Mouse (Mus musculus) T-helper 17 cell (primary cell): ENCODE data around the gene Celf2.

Experiments used
- in situ Hi-C, 2 experiments: fragments of 300-600 bp; cut with MboI, MseI; formaldehyde crosslinking; loops; 1 replicate in 1 of 2; 2 replicates in 1 of 2; pipeline ENCODE4 v1.15.1; 2025; ENCODE audit warnings: high pct_unique_total_duplicates in 2 of 2

Gene Celf2

GRCm38 (mm10) chr2:6923738-6924474 lies 585.5 kb downstream of the Celf2 start:
- in situ Hi-C loops, result no loop called here

DNA sequence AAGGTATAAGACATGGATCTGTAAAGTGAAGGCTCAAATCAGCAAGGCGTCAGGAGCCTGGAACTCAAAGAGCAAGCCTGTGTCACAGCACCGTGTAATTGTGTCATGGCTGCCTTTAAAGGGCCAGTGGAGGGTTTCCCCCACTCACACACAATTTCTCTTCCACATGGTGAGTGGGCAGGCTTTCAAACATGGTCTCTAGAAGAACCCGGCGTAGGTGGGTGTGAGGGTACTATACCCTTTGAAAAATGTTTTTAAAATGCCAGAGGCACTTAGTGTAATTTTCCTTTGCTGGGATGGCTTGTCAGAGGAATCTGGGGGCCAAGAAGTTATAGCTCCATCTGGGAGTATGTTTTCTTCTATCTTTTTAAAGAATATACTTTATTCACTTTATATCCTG lies 594.0 kb downstream of the Celf2 start:
- in situ Hi-C loops, result no loop called here

GRCm38 (mm10) chr2:6913315-6913714 lies 596.0 kb downstream of the Celf2 start:
- in situ Hi-C loops, result no loop called here

DNA sequence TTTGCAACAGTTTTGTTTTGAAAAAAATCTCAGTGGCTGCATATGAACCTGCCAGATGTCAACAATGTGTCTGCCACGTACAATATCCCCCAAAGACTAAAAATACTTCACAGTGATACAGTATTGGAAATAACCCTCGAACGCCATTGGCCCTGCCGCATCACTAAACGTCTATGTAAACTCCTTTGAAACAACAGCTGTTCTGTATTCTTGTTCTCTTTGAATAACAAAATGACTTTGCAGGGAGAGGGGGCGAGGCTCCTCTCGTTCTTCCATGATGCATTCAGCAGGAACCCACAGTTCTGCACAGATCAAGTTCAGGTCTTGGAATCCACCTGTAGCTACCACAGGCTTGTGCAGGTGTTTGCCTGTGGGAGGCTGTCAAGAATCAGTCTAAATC lies 597.4 kb downstream of the Celf2 start:
- in situ Hi-C loops, result no loop called here

- in situ Hi-C loops, result no loop called here
These were observed 599.4 kb downstream of the Celf2 start for GRCm38 (mm10) chr2:6909921-6910320.

- in situ Hi-C loops, result no loop called here
These were observed 605.0 kb downstream of the Celf2 start for GRCm38 (mm10) chr2:6904411-6904810.

DNA sequence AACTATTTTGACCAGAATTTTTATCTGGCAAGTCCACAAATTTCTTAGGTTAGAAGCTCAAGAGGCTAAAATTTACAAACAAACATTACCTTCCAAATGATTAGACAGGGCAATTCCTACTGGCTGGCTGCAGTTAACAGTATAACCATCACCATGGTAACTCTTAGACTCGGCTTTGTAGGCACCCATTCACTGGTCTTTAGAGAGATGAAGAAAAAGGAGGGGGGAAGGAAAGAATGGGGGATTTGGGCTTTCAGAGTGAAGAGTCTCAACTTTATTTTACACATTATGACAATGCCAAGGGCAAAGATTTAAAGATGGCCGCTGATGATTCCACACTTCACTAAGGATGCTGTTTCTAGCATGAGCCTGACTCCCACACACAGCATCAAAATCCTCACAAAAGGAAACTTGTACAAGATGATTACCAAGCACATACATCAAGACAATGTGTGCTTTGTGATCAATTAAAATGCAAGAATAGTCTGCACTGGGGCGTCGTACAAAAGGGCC lies 606.1 kb downstream of the Celf2 start:
- in situ Hi-C loops, result no loop called here

GRCm38 (mm10) chr2:6896896-6897295 lies 612.5 kb downstream of the Celf2 start:
- in situ Hi-C loops, result loop anchor here in 1 of 2 experiments (10.0 kb wide), 1 partner anchor 152 kb away; no protein-coding TSS in a partner anchor

- in situ Hi-C loops, result loop anchor here in 1 of 2 experiments (10.0 kb wide), 1 partner anchor 149 kb away; no protein-coding TSS in a partner anchor
These were observed 615.8 kb downstream of the Celf2 start for GRCm38 (mm10) chr2:6893597-6893996.

DNA sequence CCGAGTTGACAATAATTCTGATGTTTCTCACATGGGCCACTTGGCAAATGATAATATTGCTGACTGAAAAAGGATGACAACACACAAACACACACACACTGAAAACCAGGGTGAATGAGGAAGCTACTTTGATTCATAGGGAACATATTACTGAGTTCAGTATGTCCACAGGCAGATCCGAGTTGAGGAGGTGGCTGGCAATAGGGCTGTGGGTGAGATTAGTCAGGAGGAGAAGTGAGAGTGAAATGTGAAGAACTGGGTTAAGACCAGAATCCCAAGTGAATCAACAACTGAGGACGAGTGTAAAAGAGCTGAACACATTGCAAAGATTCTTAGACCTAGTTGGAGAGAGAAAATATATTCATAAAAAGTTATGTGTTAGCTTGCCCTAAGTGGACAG lies 616.3 kb downstream of the Celf2 start:
- in situ Hi-C loops, result loop anchor here in 1 of 2 experiments (10.0 kb wide), 1 partner anchor 148 kb away; no protein-coding TSS in a partner anchor

GRCm38 (mm10) chr2:6884796-6885711 lies 624.3 kb downstream of the Celf2 start:
- in situ Hi-C loops, result no loop called here

DNA sequence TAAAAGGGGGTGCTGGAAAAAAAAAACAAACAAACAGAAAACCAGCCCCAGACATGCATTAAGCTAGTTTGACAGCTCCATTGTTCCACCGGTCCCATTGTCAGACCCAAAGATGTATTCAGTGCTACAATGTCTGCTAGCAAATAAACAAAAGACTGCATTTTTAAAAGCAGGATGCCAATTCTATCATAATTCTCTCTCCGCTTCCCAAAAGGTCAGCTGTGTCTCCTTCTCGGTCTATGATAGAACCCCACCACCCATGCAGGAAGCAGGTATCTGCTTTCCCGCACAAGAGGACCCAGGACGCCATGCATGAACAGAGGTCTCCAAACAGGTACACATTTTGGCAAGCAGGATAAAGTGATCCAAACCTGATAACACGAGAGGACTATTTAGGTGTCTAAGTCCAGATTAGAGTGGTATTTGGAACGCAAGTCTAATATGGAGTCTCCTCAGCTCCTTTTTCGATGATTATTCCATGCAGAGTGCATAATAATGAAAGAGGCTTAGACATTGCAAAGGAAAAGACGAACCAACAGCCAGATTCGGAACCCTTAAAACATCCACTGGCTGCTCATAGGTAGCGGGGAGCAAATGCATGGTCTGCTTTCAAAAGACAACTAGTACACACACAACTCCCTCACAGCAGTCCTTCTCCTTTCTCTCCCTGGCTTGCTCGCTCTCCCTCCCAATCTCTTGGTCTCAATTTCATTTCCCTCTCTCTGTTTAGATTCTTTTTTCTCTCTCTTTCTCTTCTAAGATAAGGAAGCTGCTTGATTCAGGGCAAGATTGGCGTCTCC lies 625.2 kb downstream of the Celf2 start:
- in situ Hi-C loops, result no loop called here

DNA sequence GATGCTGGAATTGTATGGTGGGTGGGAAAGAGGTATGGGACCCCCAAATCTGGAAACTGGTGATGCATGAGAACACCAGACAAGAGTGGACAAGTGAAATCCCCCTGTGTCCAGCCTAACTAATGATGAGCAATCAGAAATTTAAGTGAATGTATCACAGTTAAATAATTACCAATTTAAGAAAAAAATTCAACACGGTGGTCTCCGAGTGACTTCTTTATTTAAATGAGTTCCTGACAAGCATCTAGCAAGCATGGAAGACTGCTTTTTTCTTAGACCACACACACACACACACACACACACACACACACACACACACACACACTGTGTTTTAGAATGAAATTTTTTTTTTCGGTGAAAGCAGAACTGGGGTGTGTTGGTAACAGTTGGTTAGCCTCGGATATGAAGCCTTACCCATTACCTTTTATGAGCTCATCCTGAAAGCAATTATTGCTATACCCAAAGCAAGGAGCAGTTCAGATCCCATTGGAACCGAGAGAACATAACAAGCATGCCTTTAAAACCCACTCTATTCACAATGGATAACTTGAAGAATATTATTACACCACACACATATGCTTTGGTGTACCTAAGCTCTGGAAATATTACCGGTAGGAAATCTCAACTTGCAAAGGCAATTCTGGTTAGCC lies 627.0 kb downstream of the Celf2 start:
- in situ Hi-C loops, result no loop called here

GRCm38 (mm10) chr2:6880941-6881575 lies 628.3 kb downstream of the Celf2 start:
- in situ Hi-C loops, result no loop called here

GRCm38 (mm10) chr2:6877094-6877493 lies 632.3 kb downstream of the Celf2 start:
- in situ Hi-C loops, result loop anchor here in 1 of 2 experiments (10.0 kb wide), 1 partner anchor 332 kb away; no protein-coding TSS in a partner anchor

DNA sequence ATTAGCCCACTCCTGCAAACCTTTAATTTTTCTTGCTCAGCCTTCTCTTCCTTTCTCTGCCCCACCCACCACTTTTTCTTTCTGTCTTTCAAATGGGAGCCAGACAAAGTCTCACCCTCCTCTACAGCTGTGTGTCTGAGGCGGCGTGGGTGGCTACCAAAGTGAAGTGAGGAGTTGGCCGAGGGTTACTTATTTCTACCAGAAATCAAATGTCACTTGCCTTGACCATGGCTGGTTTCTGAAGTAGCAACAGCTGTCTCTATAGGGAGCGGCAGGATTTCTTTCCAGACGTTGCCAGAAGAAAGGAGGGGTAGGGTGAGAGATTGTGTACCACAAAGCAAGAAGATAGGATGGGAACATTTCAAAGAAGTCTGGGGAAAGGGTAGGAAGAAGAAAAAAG lies 632.8 kb downstream of the Celf2 start:
- in situ Hi-C loops, result loop anchor here in 1 of 2 experiments (10.0 kb wide), 1 partner anchor 332 kb away; no protein-coding TSS in a partner anchor

GRCm38 (mm10) chr2:6875071-6875611 lies 634.2 kb downstream of the Celf2 start:
- in situ Hi-C loops, result loop anchor here in 1 of 2 experiments (10.0 kb wide), 1 partner anchor 330 kb away; no protein-coding TSS in a partner anchor

- in situ Hi-C loops, result loop anchor here in 1 of 2 experiments (10.0 kb wide), 1 partner anchor 330 kb away; no protein-coding TSS in a partner anchor
These were observed 635.0 kb downstream of the Celf2 start for GRCm38 (mm10) chr2:6874266-6874955.

- in situ Hi-C loops, result loop anchor here in 1 of 2 experiments (10.0 kb wide), 1 partner anchor 329 kb away; no protein-coding TSS in a partner anchor
These were observed 635.7 kb downstream of the Celf2 start for GRCm38 (mm10) chr2:6873711-6874110.
